Mouse (Mus musculus): ENCODE results near the gene Cyp46a1. TPM values are rescaled to one million over a fixed set of nuclear protein-coding genes. Genes with fewer than 3 reads are reported as not detected.

Cyp46a1 gene
- 1.7 and 2.0 TPM in 2 replicates for total RNA-seq (2021)
- long read RNA-seq, experiment 1, partial matches to known transcripts, result 0 of 2 reads
- long read RNA-seq, experiment 1, other reads (novel, unspliced or antisense), result 2 of 2 reads
- long read RNA-seq, experiment 2, partial matches to known transcripts, result 0 of 3 reads
- long read RNA-seq, experiment 2, other reads (novel, unspliced or antisense), result 2 of 3 reads

- DNase-seq, result peak; percentile 100
Measured at GRCm38 (mm10) chr12:108333895-108334445, at the start of gene Cyp46a1. TSS of gene Cyp46a1 (plus strand) at chr12:108334381.

- DNase-seq, result peak; percentile 47
Measured at GRCm38 (mm10) chr12:108284455-108285224, 49.5 kb upstream of the Cyp46a1 start.

- peak; percentile 33 for DNase-seq
Measured at GRCm38 (mm10) chr12:108285225-108286011, 48.8 kb upstream of the Cyp46a1 start.

- DNase-seq, result no peak
Measured at GRCm38 (mm10) chr12:108286381-108286780, 47.8 kb upstream of the Cyp46a1 start.

GRCm38 (mm10) chr12:108287011-108287410 lies 47.2 kb upstream of the Cyp46a1 start:
- no peak for DNase-seq

GRCm38 (mm10) chr12:108288127-108288880 lies 45.9 kb upstream of the Cyp46a1 start:
- peak; percentile 49 for DNase-seq

- peak; percentile 66 for DNase-seq
Measured at GRCm38 (mm10) chr12:108292419-108292818, 41.8 kb upstream of the Cyp46a1 start.

GRCm38 (mm10) chr12:108292957-108293356 lies 41.2 kb upstream of the Cyp46a1 start:
- DNase-seq, result peak; percentile 86

- peak; percentile 80 for DNase-seq
Measured at GRCm38 (mm10) chr12:108294620-108295019, 39.6 kb upstream of the Cyp46a1 start.

GRCm38 (mm10) chr12:108297033-108297432 lies 37.1 kb upstream of the Cyp46a1 start:
- peak; percentile 62 for DNase-seq

GRCm38 (mm10) chr12:108301006-108301405 lies 33.2 kb upstream of the Cyp46a1 start:
- no peak for DNase-seq

- no peak for DNase-seq
Measured at GRCm38 (mm10) chr12:108303778-108304365, 30.3 kb upstream of the Cyp46a1 start.

GRCm38 (mm10) chr12:108305172-108305571 lies 29.0 kb upstream of the Cyp46a1 start:
- no peak for DNase-seq

GRCm38 (mm10) chr12:108305812-108306794 lies 28.1 kb upstream of the Cyp46a1 start, which contains the start of gene Hhipl1:
TSS of gene Hhipl1 (plus strand) at chr12:108306270.
- DNase-seq, result peak; percentile 69

GRCm38 (mm10) chr12:108307553-108307952 lies 26.6 kb upstream of the Cyp46a1 start:
- DNase-seq, result peak; percentile 75

GRCm38 (mm10) chr12:108308363-108308856 lies 25.8 kb upstream of the Cyp46a1 start:
- no peak for DNase-seq

GRCm38 (mm10) chr12:108309116-108309794 lies 24.9 kb upstream of the Cyp46a1 start:
- DNase-seq, result peak; percentile 70

GRCm38 (mm10) chr12:108310041-108310440 lies 24.1 kb upstream of the Cyp46a1 start:
- DNase-seq, result no peak

- DNase-seq, result no peak
Measured at GRCm38 (mm10) chr12:108310456-108311027, 23.6 kb upstream of the Cyp46a1 start.
